Mouse (Mus musculus) frontal cortex, adult 2 months (tissue): Measurements from ENCODE around the gene Gprc5c. TPM values are rescaled to one million over a fixed set of nuclear protein-coding genes. Genes with fewer than 3 reads are reported as not detected.

Source experiments
- DNase-seq, 2 experiments: peaks; one replicate each; pipeline ENCODE4 v3.0.0; 2022; ENCODE audit warnings: low spot score in 1 of 2; ENCODE audit errors: extremely low spot score in 1 of 2
- polyA plus RNA-seq: library from polyadenylated mRNA; depleted of rRNA; stranded (reverse); fragments of >200 nt; gene quantifications from 2 replicates; pipeline ENCODE4 v1.2.3, GENCODE M21; 2012

Gene Gprc5c
- polyA plus RNA-seq, 1 experiment = 4.7 TPM

GRCm38 (mm10) chr11:114830433-114830773 is 20.5 kb upstream of the Gprc5c start:
- no peak for DNase-seq

GRCm38 (mm10) chr11:114833166-114833565 is 17.8 kb upstream of the Gprc5c start:
- DNase-seq = no peak

GRCm38 (mm10) chr11:114843818-114844463 is 7.0 kb upstream of the Gprc5c start:
- DNase-seq = peak in 1 of 2 experiments; percentile 33

- DNase-seq = no peak
These were observed 6.3 kb upstream of the Gprc5c start for GRCm38 (mm10) chr11:114844464-114845220.

- no peak for DNase-seq
These were observed 4.6 kb upstream of the Gprc5c start for GRCm38 (mm10) chr11:114846336-114846735.

DNA sequence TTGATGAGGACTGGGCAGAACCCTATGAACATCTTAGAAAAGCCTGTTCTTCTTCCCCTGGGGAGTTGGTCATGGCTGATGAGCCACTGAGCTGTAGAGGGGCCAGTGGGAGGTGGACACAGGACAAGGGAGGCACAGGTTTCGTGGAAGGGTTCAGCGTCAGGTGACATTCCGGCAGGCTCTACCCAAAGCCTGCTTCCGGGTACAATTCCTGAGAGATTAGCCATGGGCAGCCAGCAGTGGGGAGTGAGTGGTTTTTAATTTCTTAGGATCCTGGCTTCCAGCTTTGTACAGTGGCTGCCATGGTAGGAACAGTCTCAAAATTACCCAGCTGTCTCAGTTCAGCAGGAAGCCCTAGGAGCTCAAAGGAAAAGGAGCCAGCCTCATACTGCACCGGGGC is 3.9 kb upstream of the Gprc5c start:
- DNase-seq = no peak

GRCm38 (mm10) chr11:114849572-114849971 is 1.4 kb upstream of the Gprc5c start:
- DNase-seq = no peak

- DNase-seq = no peak
These were observed 893 bp upstream of the Gprc5c start for GRCm38 (mm10) chr11:114850066-114850451.

DNA sequence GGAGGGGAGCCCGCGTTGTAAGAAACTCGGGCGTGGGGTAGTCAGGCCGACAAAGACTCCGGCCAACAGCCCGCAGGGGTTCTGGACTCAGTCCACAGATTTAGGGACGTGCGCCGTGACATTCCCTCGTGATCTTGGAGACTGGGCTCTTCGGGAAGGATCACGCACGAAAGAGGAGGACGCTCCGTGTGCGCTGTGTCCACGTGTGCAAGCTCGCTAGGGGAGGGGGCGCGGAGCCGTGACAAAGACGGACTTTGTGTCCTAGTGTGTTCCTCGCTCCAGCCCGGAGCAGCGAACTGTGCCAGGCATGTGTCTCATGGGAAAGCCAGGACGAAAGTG is 286 bp downstream of the Gprc5c start:
- peak in 1 of 2 experiments; percentile 9 for DNase-seq

GRCm38 (mm10) chr11:114851608-114852310 is 807 bp downstream of the Gprc5c start:
- peak in 1 of 2 experiments; percentile 25 for DNase-seq

DNA sequence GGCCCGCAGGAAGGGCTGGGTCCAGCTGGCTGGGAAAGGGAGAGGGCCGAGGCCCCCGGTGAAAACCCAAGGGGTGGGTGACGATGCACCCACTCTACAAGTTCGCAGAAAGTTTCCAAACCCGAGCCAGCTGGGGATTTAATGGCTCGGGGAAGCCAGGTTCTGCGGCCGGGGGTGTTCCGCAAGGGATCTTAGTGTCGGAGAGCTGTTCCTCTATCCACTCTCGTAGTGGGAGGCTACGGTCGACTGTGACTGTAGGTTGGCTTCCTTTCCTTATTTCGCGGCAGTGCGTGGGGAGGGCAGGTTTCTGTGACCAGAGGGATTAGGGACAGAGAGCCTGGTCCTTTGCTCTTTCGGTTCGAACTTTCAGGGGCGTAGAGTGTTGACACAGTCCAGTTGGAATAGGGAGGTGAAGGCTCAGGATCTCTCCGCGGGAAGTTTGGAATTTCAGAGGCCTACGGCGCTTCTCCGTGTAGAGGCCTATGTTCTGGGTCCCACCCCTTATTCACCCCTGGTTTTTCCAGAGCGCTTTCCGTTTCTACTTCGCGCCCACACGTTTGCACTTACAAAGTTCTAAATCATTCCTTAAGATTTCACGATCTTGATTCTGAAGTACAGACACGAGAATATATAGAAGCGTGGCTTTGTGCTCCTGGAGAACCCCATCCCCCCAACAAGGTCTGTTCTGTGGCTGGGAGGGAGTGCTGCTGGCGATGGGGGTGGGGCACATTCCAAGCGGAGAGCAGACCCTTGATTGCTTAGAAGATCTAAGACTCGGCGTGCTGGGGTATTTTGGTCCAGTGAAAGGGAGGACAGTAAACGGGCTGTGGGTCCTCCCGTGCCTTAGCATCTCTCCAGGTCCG is 1.6 kb downstream of the Gprc5c start:
- no peak for DNase-seq

DNA sequence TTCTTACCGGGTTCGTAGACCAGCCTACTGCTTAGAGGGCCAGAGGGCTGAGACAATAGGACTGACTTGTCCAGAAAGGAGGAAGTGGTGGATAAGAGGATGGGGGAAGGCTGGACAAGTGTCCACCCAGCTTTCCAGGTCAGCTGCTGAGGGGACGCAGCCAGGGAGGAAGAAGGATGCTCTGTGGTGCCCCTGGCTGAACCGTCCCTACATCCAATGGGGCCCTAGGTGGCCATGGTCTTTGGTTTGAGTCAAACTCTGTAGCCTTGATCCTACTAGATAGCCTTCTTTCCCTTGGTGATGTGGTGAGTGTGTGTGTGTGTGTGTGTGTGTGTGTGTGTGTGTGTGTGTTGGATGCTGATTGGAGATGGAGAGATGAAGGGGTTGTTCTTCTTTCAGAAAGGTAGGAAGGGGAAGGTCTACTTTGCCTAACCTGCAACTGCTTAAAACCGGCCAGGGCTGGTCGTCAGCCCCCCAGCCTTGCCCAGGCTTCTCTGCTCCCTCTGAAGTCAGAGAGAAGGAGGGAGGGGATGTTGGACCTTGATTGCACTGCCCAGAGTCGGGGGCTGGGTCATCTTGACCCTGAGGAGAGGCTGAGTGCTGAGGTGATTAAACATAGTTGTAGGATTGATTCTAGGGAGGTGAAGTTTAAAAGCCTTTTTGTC is 2.4 kb downstream of the Gprc5c start:
- no peak for DNase-seq

DNA sequence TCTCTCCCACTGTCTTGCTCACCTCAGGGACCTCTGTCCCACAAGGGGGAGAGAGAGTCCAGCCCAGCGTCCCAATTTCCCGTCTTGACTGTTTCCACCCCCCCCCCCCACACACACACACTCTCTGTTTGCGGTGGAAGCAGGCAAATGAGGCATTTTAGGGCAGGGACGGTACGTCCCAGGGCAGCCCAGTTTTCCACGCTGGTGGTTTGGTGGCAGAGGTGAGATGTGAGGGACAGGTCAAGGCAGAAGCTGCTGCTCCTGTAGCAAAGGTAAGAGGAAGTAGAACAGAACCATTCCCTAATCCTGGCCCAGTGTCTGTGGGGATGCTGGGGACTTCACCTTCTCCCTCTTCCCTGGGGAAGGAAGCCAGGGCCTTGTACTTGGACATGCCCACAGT is 3.6 kb downstream of the Gprc5c start:
- DNase-seq = no peak

- DNase-seq = no peak
These were observed 5.2 kb downstream of the Gprc5c start for GRCm38 (mm10) chr11:114856125-114856524.

- no peak for DNase-seq
These were observed 7.7 kb downstream of the Gprc5c start for GRCm38 (mm10) chr11:114858641-114859040.

- DNase-seq = no peak
These were observed 10.1 kb downstream of the Gprc5c start for GRCm38 (mm10) chr11:114861057-114861456.

- no peak for DNase-seq
These were observed 11.7 kb downstream of the Gprc5c start for GRCm38 (mm10) chr11:114862687-114863086.

DNA sequence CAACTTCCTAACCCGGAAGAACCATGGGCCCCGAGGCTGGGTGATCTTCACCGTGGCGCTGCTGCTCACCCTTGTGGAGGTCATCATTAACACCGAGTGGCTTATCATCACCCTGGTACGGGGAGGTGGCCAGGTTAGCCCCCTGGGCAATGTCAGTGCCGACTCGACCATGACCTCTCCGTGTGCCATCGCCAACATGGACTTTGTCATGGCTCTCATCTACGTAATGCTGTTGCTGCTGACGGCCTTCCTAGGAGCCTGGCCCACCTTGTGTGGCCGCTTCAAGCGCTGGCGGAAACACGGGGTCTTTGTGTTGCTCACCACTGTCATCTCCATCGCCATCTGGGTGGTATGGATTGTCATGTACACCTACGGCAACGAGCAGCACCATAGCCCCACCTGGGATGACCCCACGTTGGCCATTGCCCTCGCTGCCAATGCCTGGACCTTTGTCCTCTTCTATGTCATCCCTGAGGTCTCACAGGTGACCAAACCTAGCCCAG is 13.0 kb downstream of the Gprc5c start:
- no peak for DNase-seq

- no peak for DNase-seq
These were observed 15.0 kb downstream of the Gprc5c start for GRCm38 (mm10) chr11:114865999-114866398.
